Mouse (Mus musculus) heart, embryonic 13.5 days (tissue): ENCODE results near the gene Bcl11b. TPM values are rescaled to one million over a fixed set of nuclear protein-coding genes. Genes with fewer than 3 reads are reported as not detected.

Experiments used
- ATAC-seq: fragments of 200-750 bp; cut with Nextera tagmentation; 2 replicates; pipeline ENCODE4 v1.8.0; 2017; ENCODE audit warnings: moderate TSS enrichment; ENCODE audit not compliant: insufficient number of reproducible peaks, low FRiP score, low TSS enrichment; ENCODE audit errors: extremely low read depth
- H3K27ac ChIP-seq: fragments of 300-500 bp; sonication (generic); replicated peaks from 2 replicates; pipeline ENCODE4 v1.5.1; 2015; ENCODE audit warnings: moderate library complexity, mild to moderate bottlenecking, inconsistent platforms
- H3K27me3 ChIP-seq: fragments of 300-500 bp; sonication (generic); replicated peaks from 2 replicates; pipeline ENCODE4 v1.6.1; 2015; ENCODE audit warnings: mild to moderate bottlenecking, inconsistent platforms
- H3K36me3 ChIP-seq: fragments of 300-500 bp; sonication (generic); 2 replicates; pipeline ENCODE4 v1.6.1; 2015; ENCODE audit warnings: mild to moderate bottlenecking, inconsistent platforms
- H3K4me1 ChIP-seq: fragments of 300-500 bp; sonication (generic); 2 replicates; pipeline ENCODE4 v1.6.1; 2015; ENCODE audit warnings: inconsistent platforms
- H3K4me2 ChIP-seq: fragments of 300-500 bp; sonication (generic); 2 replicates; pipeline ENCODE4 v1.6.1; 2015; ENCODE audit warnings: inconsistent platforms, mild to moderate bottlenecking, moderate library complexity
- H3K4me3 ChIP-seq: fragments of 300-500 bp; sonication (generic); 2 replicates; pipeline ENCODE4 v1.5.1; 2015; ENCODE audit warnings: moderate library complexity, mild to moderate bottlenecking, inconsistent platforms
- H3K9ac ChIP-seq: fragments of 300-500 bp; sonication (generic); 2 replicates; pipeline ENCODE4 v1.6.1; 2015; ENCODE audit warnings: inconsistent platforms, mild to moderate bottlenecking, moderate library complexity
- H3K9me3 ChIP-seq: fragments of 300-500 bp; sonication (generic); 2 replicates; pipeline ENCODE4 v1.6.1; 2016; ENCODE audit warnings: inconsistent platforms
- WGBS: fragments of 180-500 bp; shearing (Covaris S2); methylation state at CpG from one replicate; pipeline ENCODE4 v1.1.7; 2015; ENCODE audit warnings: mixed read lengths; 5-methylcytosine and 5-hydroxymethylcytosine counted together
- polyA plus RNA-seq: library from polyadenylated mRNA; unstranded; fragments of >200 nt; fragmentation: Nextera tagmentation; extraction: Ambion mirVana; gene quantifications from 2 replicates; pipeline ENCODE4 v1.2.1, GENCODE M21; 2015

The Bcl11b gene
- polyA plus RNA-seq, 1 experiment from 2014 or later: 4.5 TPM

DNA sequence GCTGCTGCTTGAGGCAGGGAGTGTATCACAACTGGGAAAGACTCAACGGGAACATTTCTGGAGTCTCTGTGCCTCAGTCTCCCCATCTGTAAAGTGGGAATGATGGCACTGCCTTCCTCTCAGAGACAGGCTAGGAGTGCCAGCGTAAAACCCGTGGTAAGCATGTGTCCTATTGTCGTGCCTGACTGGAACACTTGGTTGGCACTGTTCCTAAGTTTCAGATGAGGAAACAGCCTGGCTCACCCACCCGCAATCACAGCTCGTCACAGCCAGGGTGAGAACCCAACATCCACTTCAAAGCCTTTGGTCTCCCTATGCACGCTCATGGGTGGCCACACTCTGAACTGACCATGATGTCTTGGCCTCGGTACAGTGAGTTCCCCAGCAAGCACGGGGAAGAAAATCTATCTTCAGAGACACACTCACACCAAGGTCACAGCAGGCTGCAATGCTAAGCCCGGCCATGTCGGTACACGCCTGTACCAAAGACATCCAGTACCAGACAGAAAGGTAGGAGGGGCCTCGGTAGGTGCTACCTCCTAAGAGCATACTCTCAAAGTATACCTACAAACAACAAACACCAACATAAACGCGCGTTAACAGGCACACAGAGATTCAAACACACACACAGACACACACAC, 50.2 kb downstream of the Bcl11b start:
- no peaks in the 10 kb centered on the region for H3K9me3 ChIP-seq
- no peak overlapping the region for H3K4me3 ChIP-seq
- no peak overlapping the region for H3K4me2 ChIP-seq
- no peak overlapping the region for H3K9ac ChIP-seq
- WGBS: 83% methylated on average over 16 of the region's 16 CpGs
- peaks cover 3% of the 10 kb centered on the region for H3K27me3 ChIP-seq
- peaks cover 36% of the 10 kb centered on the region for H3K4me1 ChIP-seq
- H3K36me3 ChIP-seq: no peaks in the 10 kb centered on the region
- no peak overlapping the region for H3K27ac ChIP-seq
- ATAC-seq: no peak

DNA sequence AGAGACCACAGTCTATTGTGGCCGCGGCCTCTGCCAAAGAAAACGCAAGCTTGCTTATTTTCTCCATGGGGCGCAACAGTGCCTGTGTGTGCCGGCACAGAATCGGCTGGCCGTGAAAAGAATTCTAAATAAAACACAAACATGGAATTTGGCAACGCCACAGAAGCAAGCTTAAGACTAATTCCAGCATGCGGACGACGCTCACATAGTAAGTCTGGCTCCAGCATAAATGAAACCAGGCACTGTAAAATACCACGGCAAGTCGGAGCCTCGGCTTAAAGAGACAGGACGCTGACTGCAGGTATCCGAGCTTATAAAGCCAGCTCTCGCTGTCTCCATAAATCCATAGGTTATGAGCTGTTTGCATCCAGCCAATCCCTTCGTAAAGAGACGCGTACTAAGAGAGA, 51.1 kb downstream of the Bcl11b start:
- 0 out of 2 replicates have a peak overlapping the region, but pooled peaks have one; percentile 13 for H3K4me3 ChIP-seq
- H3K9me3 ChIP-seq: no peaks in the 10 kb centered on the region
- peak overlapping the region; percentile 37 for H3K4me2 ChIP-seq
- no peak overlapping the region for H3K27ac ChIP-seq
- H3K36me3 ChIP-seq: no peaks in the 10 kb centered on the region
- ATAC-seq: no peak
- no peak overlapping the region for H3K9ac ChIP-seq
- WGBS: 65% methylated on average over 20 of the region's 20 CpGs
- H3K4me1 ChIP-seq: peaks cover 36% of the 10 kb centered on the region
- H3K27me3 ChIP-seq: peaks cover 3% of the 10 kb centered on the region; the same call in 1 of the 2 replicates

DNA sequence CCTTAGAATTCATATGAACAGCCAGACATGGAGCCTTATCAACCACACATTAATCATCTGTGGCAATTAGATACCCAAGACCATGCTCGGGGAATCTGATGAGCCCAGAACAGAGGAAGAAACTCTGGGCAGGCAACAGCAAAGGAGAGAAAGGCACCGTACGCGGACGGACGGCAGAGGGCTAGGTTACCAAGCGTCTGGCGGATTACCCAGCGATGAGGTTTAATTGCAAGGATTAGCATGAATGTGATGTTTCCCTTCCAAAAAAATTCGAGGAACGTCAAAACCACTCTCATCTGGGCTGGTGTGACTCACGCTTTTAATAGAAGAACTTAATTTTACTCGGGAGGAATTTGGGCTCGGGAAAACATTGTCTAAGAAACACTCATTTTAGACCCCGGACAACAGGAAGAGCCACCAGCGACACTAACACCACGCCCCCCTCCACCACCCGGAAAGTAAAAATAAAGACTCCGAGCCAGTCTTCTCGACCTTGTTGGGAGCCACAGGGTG, 52.7 kb downstream of the Bcl11b start:
- ATAC-seq: no peak
- H3K4me2 ChIP-seq: peak overlapping the region; percentile 30; the same call in 1 of the 2 replicates
- no peak overlapping the region for H3K27ac ChIP-seq
- no peaks in the 10 kb centered on the region for H3K36me3 ChIP-seq
- no peaks in the 10 kb centered on the region for H3K9me3 ChIP-seq
- H3K4me1 ChIP-seq: peaks cover 36% of the 10 kb centered on the region
- H3K9ac ChIP-seq: no peak overlapping the region
- H3K4me3 ChIP-seq: no peak overlapping the region
- H3K27me3 ChIP-seq: peaks cover 3% of the 10 kb centered on the region; the same call in 1 of the 2 replicates
- 66% methylated on average over 20 of the region's 20 CpGs for WGBS

DNA sequence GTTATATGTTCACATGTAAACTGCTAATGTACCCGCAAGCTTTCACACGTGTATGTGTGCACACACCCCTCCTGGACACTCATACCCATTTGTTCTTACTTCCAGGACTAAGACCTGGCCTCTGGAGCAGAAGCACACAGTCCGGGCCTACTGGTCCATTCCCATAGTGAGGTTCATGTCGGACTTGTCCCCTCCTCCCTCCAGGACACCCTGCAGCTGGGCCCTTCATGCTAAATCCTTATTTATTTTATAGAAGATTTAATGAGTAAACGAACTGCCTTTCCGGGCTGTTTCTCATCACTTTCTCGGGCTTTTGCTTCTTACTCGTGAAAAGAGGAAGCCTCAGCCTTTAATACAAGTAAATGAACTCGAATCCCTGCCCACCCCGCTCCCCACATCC, 54.0 kb downstream of the Bcl11b start:
- Histone ChIP-seq H3K4me1 (peaks cover 32% of the 10 kb centered on the region), H3K9ac (no peak overlapping the region), H3K4me3 (no peak overlapping the region), H3K36me3 (no peaks in the 10 kb centered on the region), H3K9me3 (peaks cover 3% of the 10 kb centered on the region; the same call in 1 of the 2 replicates), H3K27ac (no peak overlapping the region), H3K27me3 (peaks cover 3% of the 10 kb centered on the region; the same call in 1 of the 2 replicates), H3K4me2 (no peak overlapping the region)
- no peak for ATAC-seq
- WGBS: 82% methylated on average over 10 of the region's 10 CpGs

DNA sequence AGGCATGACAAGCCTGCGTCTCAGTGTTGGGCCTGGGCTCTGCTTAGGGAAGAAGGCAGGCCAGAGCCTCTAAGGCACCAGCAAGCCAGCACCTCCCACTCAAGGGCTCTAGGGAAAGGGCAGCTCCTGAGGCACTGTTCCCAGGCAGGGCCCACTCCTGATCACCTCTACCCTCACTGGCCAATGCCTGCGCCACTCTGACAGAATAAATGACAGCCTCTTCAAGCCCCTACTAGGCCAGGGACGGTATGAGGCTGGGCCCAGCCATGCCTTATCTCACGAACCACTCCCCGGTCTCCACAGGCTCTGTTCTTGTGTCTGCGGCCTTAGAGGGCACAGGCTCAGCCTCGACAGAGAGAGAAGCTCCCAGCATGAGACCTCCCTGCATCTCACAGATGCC, 61.3 kb downstream of the Bcl11b start:
- H3K27ac ChIP-seq: peak overlapping the region; percentile 60
- no peaks in the 10 kb centered on the region for H3K36me3 ChIP-seq
- no peaks in the 10 kb centered on the region; the same call in 1 of the 2 replicates for H3K27me3 ChIP-seq
- no peak overlapping the region for H3K4me2 ChIP-seq
- H3K9ac ChIP-seq: 0 out of 2 replicates have a peak overlapping the region, but pooled peaks have one; percentile 25
- ATAC-seq: no peak
- 25% methylated on average over 7 of the region's 7 CpGs for WGBS
- H3K4me3 ChIP-seq: no peak overlapping the region
- H3K4me1 ChIP-seq: peaks cover 18% of the 10 kb centered on the region
- peaks cover 3% of the 10 kb centered on the region; the same call in 1 of the 2 replicates for H3K9me3 ChIP-seq

DNA sequence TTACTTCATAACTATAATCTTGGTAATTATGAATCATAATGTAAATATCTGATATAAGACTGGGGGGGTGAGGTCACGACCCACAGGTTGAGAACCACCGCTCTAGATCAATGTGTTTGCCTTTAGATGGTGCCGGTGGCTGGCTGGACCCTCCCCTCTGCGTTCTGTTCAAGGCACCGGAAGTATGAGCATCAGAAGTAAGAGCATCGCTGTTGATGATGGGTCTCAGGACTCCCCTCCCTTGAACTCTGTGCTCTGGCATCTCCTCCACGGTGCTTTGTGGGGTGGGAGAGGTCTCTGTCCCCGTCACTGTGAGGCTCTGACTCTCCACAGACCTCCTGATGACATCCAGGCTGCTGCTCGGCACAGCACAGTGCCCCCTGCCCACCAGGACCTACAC, 62.6 kb downstream of the Bcl11b start:
- H3K4me3 ChIP-seq: no peak overlapping the region
- no peak for ATAC-seq
- H3K4me1 ChIP-seq: peaks cover 18% of the 10 kb centered on the region
- H3K4me2 ChIP-seq: no peak overlapping the region
- peaks cover 8% of the 10 kb centered on the region; the same call in 1 of the 2 replicates for H3K27me3 ChIP-seq
- H3K27ac ChIP-seq: no peak overlapping the region
- WGBS: 79% methylated on average over 9 of the region's 9 CpGs
- peaks cover 3% of the 10 kb centered on the region; the same call in 1 of the 2 replicates for H3K9me3 ChIP-seq
- no peaks in the 10 kb centered on the region for H3K36me3 ChIP-seq
- H3K9ac ChIP-seq: no peak overlapping the region

DNA sequence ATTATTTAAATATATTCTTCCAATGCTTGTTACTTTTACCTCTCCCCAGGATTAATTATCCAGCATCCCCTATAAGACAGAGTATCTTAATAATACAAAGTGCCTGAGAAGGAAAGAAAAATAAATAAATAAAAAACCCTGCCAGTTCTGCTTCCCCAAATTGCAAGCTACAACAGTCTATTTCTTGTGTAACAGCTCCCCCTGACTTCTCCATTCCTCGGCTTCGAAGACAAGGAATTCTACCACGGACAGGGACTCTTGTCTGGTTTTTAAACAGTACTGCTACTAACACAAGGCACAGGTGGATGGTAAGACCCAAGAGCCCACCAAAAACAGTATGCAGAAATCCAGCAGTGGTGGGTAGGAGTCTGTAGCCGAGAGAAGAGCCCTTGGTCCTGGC, 64.2 kb downstream of the Bcl11b start:
- no peak overlapping the region for H3K27ac ChIP-seq

DNA sequence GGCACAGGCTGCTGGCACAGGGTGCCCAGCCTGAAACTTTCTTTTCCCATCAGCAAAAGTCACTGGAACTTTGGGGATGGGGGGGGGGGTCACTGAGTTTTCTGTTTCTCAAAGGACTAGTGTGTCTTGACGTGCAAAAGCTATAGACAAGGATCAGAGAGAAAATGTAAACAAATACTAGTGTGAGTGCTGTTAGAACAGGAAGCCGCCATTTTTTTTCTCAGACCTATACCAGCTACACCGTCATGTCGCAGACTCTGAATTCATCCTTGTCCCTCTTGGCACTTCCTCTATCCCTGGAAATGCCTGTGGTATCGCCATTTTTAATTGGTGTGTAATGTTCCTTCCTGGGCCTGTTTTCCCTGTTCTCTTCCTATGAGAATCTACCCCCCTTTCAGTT, 66.4 kb downstream of the Bcl11b start:
- peaks cover 23% of the 10 kb centered on the region; the same call in 1 of the 2 replicates for H3K27me3 ChIP-seq
- no peak overlapping the region for H3K9ac ChIP-seq
- H3K9me3 ChIP-seq: no peaks in the 10 kb centered on the region
- H3K36me3 ChIP-seq: no peaks in the 10 kb centered on the region
- H3K4me3 ChIP-seq: no peak overlapping the region
- peaks cover 34% of the 10 kb centered on the region for H3K4me1 ChIP-seq
- no peak overlapping the region for H3K27ac ChIP-seq
- H3K4me2 ChIP-seq: no peak overlapping the region
- no peak for ATAC-seq
- 79% methylated on average over 5 of the region's 5 CpGs for WGBS

More for the DNA sequence above, 64.2 kb downstream of the Bcl11b start:
- H3K4me2 ChIP-seq: no peak overlapping the region
- H3K9me3 ChIP-seq: no peaks in the 10 kb centered on the region
- ATAC-seq: no peak
- no peak overlapping the region for H3K9ac ChIP-seq
- peaks cover 30% of the 10 kb centered on the region for H3K4me1 ChIP-seq
- H3K27me3 ChIP-seq: peaks cover 12% of the 10 kb centered on the region; the same call in 1 of the 2 replicates
- no peaks in the 10 kb centered on the region for H3K36me3 ChIP-seq
- no peak overlapping the region for H3K4me3 ChIP-seq
- 75% methylated on average over 4 of the region's 4 CpGs for WGBS

DNA sequence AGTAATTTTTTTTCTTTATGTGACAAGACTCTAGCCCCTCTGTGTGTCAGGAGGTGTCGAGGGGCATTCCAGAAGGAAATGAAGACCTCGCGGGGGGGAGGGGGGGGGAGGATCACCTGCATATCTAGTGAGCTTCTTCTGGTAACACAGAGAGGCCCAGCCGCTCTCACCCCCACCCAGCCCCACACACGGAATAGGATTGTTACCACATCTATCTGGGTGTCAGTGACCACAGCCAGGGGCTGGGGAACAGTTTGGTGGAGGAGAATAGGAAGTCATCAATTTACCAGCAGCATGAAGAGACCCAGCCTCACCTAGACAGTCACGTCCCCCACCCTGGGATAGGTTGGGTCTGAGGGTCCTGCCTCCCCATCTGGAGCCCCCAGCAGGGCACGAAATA, 67.0 kb downstream of the Bcl11b start:
- no peaks in the 10 kb centered on the region for H3K9me3 ChIP-seq
- WGBS: 76% methylated on average over 7 of the region's 7 CpGs
- no peak overlapping the region for H3K27ac ChIP-seq
- H3K36me3 ChIP-seq: no peaks in the 10 kb centered on the region
- no peak overlapping the region for H3K4me2 ChIP-seq
- H3K4me3 ChIP-seq: no peak overlapping the region
- peaks cover 34% of the 10 kb centered on the region for H3K4me1 ChIP-seq
- no peak for ATAC-seq
- no peak overlapping the region for H3K9ac ChIP-seq
- H3K27me3 ChIP-seq: peaks cover 23% of the 10 kb centered on the region; the same call in 1 of the 2 replicates

DNA sequence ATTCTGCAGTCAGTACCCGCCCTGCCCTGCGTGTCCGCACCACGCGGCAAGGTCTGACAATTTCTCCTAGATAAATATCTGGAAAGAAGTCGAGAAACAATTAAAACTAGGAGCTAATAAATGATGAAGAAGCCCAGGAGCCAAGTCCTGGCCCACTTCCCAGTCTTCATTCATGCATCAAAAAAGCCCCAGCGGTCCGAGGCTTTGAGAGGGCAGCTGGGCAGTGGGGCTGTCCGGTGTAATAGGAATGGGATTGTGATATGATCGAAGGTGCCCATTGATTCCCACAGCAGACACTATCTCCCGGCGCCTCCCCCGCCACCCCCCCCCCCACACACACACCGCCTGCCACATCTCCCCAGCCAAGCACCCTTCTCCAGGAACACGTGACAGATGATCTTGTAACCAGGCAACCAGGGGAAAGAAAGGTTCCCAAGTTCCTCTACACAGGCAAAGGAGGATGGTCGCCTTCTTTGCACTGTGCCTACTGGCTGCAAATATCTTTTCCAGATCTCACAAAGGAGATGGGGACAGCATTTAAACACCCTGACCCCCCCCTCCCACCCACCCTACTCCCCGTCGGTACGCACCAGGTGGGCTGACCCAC, 68.5 kb downstream of the Bcl11b start:
- no peak overlapping the region for H3K4me3 ChIP-seq
- no peak overlapping the region for H3K4me2 ChIP-seq
- H3K27ac ChIP-seq: no peak overlapping the region
- no peak overlapping the region for H3K9ac ChIP-seq
- no peaks in the 10 kb centered on the region for H3K9me3 ChIP-seq
- H3K4me1 ChIP-seq: peaks cover 46% of the 10 kb centered on the region
- no peaks in the 10 kb centered on the region for H3K36me3 ChIP-seq
- WGBS: 60% methylated on average over 19 of the region's 19 CpGs
- H3K27me3 ChIP-seq: peaks cover 23% of the 10 kb centered on the region; the same call in 1 of the 2 replicates
- no peak for ATAC-seq

DNA sequence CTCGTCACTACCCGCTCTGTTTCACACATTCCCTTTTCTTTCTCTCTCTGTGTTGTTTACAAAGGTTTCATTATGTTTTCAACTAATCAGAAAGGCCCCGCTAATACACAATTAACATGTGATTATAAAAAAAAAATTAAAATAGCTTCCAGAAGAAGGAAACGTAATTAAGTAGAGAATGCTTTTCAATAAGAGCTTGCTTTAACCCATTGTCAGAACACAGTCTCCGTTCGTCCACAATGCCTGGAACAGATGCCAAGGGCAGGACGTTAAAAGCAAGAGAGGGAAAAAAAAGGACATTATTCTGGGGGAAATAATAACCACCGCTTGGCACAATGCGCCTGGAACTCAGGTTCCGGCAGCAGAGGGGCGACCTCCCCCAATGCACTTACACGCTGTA, 71.3 kb downstream of the Bcl11b start:
- Histone ChIP-seq H3K4me3 (no peak overlapping the region), H3K27ac (peak overlapping the region; percentile 89; the same call in 1 of the 2 replicates), H3K27me3 (peaks cover 23% of the 10 kb centered on the region; the same call in 1 of the 2 replicates), H3K36me3 (no peaks in the 10 kb centered on the region), H3K4me1 (peaks cover 74% of the 10 kb centered on the region), H3K9ac (no peak overlapping the region), H3K4me2 (no peak overlapping the region), H3K9me3 (no peaks in the 10 kb centered on the region)
- 80% methylated on average over 12 of the region's 12 CpGs for WGBS
- no peak for ATAC-seq
